Mouse (Mus musculus): ENCODE results near the gene Usp39. TPM values are rescaled to one million over a fixed set of nuclear protein-coding genes. Genes with fewer than 3 reads are reported as not detected.

The Usp39 gene
- polyA plus RNA-seq, 1 experiment from 2014 or later, result 40.5 TPM

- 0 out of 2 replicates have a peak overlapping the region, but pooled peaks have one; percentile 14 for H3K27ac ChIP-seq (replicated peaks)
- no peaks in the 10 kb centered on the region for H3K4me1 ChIP-seq (replicated peaks)
- H3K9me3 ChIP-seq, result no peaks in the 10 kb centered on the region
- no peak overlapping the region for H3K4me2 ChIP-seq
- 85% methylated on average over 9 of the region's 9 CpGs for WGBS
- ATAC-seq (ENCODE audit: low FRiP score, low read depth), result no peak
- H3K27me3 ChIP-seq, result no peaks in the 10 kb centered on the region
- no peak overlapping the region for H3K9ac ChIP-seq
- no peak overlapping the region for H3K4me3 ChIP-seq
- H3K36me3 ChIP-seq, result no peaks in the 10 kb centered on the region
Measured at GRCm38 (mm10) chr6:72277508-72278166, 67.3 kb downstream of the Usp39 start.

GRCm38 (mm10) chr6:72276972-72277441, 68.0 kb downstream of the Usp39 start:
- Histone ChIP-seq H3K27ac (replicated peaks) (0 out of 2 replicates have a peak overlapping the region, but pooled peaks have one; percentile 14), H3K9me3 (no peaks in the 10 kb centered on the region), H3K36me3 (no peaks in the 10 kb centered on the region), H3K9ac (no peak overlapping the region), H3K4me2 (no peak overlapping the region), H3K4me1 (replicated peaks) (no peaks in the 10 kb centered on the region), H3K4me3 (no peak overlapping the region), H3K27me3 (no peaks in the 10 kb centered on the region)
- no peak for ATAC-seq (ENCODE audit: low FRiP score, low read depth)
- WGBS, result 85% methylated on average over 13 of the region's 13 CpGs

- H3K27ac ChIP-seq (replicated peaks), result no peak overlapping the region
- no peak overlapping the region for H3K4me2 ChIP-seq
- WGBS, result 92% methylated on average over 6 of the region's 6 CpGs
- no peaks in the 10 kb centered on the region for H3K36me3 ChIP-seq
- H3K9ac ChIP-seq, result no peak overlapping the region
- H3K4me1 ChIP-seq (replicated peaks), result no peaks in the 10 kb centered on the region
- H3K4me3 ChIP-seq, result no peak overlapping the region
- no peaks in the 10 kb centered on the region for H3K27me3 ChIP-seq
- H3K9me3 ChIP-seq, result no peaks in the 10 kb centered on the region
- no peak for ATAC-seq (ENCODE audit: low FRiP score, low read depth)
Measured at GRCm38 (mm10) chr6:72276141-72276540, 68.8 kb downstream of the Usp39 start.

GRCm38 (mm10) chr6:72275527-72275926, 69.5 kb downstream of the Usp39 start:
- Histone ChIP-seq H3K27ac (replicated peaks) (no peak overlapping the region), H3K9me3 (no peaks in the 10 kb centered on the region), H3K27me3 (no peaks in the 10 kb centered on the region), H3K36me3 (no peaks in the 10 kb centered on the region), H3K4me1 (replicated peaks) (no peaks in the 10 kb centered on the region), H3K4me3 (no peak overlapping the region), H3K4me2 (no peak overlapping the region), H3K9ac (no peak overlapping the region)
- 73% methylated on average over 4 of the region's 4 CpGs for WGBS
- ATAC-seq (ENCODE audit: low FRiP score, low read depth), result no peak

GRCm38 (mm10) chr6:72273153-72273552, 71.8 kb downstream of the Usp39 start:
- H3K36me3 ChIP-seq, result no peaks in the 10 kb centered on the region
- H3K4me2 ChIP-seq, result no peak overlapping the region
- H3K9ac ChIP-seq, result no peak overlapping the region
- 73% methylated on average over 6 of the region's 6 CpGs for WGBS
- H3K4me1 ChIP-seq (replicated peaks), result 0 out of 2 replicates have a peak, but pooled peaks cover 2% of the 10 kb centered on the region
- H3K27ac ChIP-seq (replicated peaks), result no peak overlapping the region
- no peak overlapping the region for H3K4me3 ChIP-seq
- H3K27me3 ChIP-seq, result no peaks in the 10 kb centered on the region
- no peak for ATAC-seq (ENCODE audit: low FRiP score, low read depth)
- no peaks in the 10 kb centered on the region for H3K9me3 ChIP-seq

GRCm38 (mm10) chr6:72272161-72272696, 72.8 kb downstream of the Usp39 start:
- Histone ChIP-seq H3K9ac (no peak overlapping the region), H3K4me1 (replicated peaks) (0 out of 2 replicates have a peak, but pooled peaks cover 3% of the 10 kb centered on the region), H3K27ac (replicated peaks) (no peak overlapping the region), H3K4me3 (no peak overlapping the region), H3K27me3 (no peaks in the 10 kb centered on the region), H3K9me3 (no peaks in the 10 kb centered on the region), H3K36me3 (no peaks in the 10 kb centered on the region), H3K4me2 (no peak overlapping the region)
- no peak for ATAC-seq (ENCODE audit: low FRiP score, low read depth)
- 87% methylated on average over 10 of the region's 10 CpGs for WGBS

GRCm38 (mm10) chr6:72270952-72271519, 73.9 kb downstream of the Usp39 start:
- no peak for ATAC-seq (ENCODE audit: low FRiP score, low read depth)
- Histone ChIP-seq H3K9ac (no peak overlapping the region), H3K27ac (replicated peaks) (no peak overlapping the region), H3K9me3 (no peaks in the 10 kb centered on the region), H3K4me1 (replicated peaks) (0 out of 2 replicates have a peak, but pooled peaks cover 3% of the 10 kb centered on the region), H3K4me3 (no peak overlapping the region), H3K27me3 (no peaks in the 10 kb centered on the region), H3K36me3 (no peaks in the 10 kb centered on the region), H3K4me2 (no peak overlapping the region)
- 82% methylated on average over 11 of the region's 11 CpGs for WGBS

- Histone ChIP-seq H3K9me3 (no peaks in the 10 kb centered on the region), H3K36me3 (no peaks in the 10 kb centered on the region), H3K4me2 (no peak overlapping the region), H3K9ac (no peak overlapping the region), H3K27ac (replicated peaks) (no peak overlapping the region), H3K27me3 (no peaks in the 10 kb centered on the region), H3K4me1 (replicated peaks) (0 out of 2 replicates have a peak, but pooled peaks cover 3% of the 10 kb centered on the region), H3K4me3 (no peak overlapping the region)
- WGBS, result 76% methylated on average over 5 of the region's 5 CpGs
- ATAC-seq (ENCODE audit: low FRiP score, low read depth), result no peak
Measured at GRCm38 (mm10) chr6:72270258-72270657, 74.7 kb downstream of the Usp39 start.

Other genes starting within 250 kb of the Usp39 start
- 62.4 and 62.5 TPM in 2 replicates for gene St3gal5, start 247.6 kb downstream of the Usp39 start, polyA plus RNA-seq (2015; fragmentation: Nextera tagmentation; extraction: Ambion mirVana)
- gene Atoh8, start 109.6 kb downstream of the Usp39 start, polyA plus RNA-seq (2015; fragmentation: Nextera tagmentation; extraction: Ambion mirVana), result 3.7 and 4.2 TPM in 2 replicates
- gene Sftpb, start 40.6 kb downstream of the Usp39 start, polyA plus RNA-seq (2015; fragmentation: Nextera tagmentation; extraction: Ambion mirVana), result 0.26 and 0.79 TPM in 2 replicates
- gene 0610030E20Rik, start 2.1 kb upstream of the Usp39 start, polyA plus RNA-seq (2015; fragmentation: Nextera tagmentation; extraction: Ambion mirVana), result 18.3 and 18.8 TPM in 2 replicates
- gene Tmem150a, start 10.3 kb upstream of the Usp39 start, polyA plus RNA-seq (2015; fragmentation: Nextera tagmentation; extraction: Ambion mirVana), result 20.9 and 21.2 TPM in 2 replicates
- 128 and 135 TPM in 2 replicates for gene Rnf181, start 21.8 kb upstream of the Usp39 start, polyA plus RNA-seq (2015; fragmentation: Nextera tagmentation; extraction: Ambion mirVana)
- 16.2 and 17.8 TPM in 2 replicates for gene Vamp5, start 35.3 kb upstream of the Usp39 start, polyA plus RNA-seq (2015; fragmentation: Nextera tagmentation; extraction: Ambion mirVana)
- gene Vamp8, start 45.5 kb upstream of the Usp39 start, polyA plus RNA-seq (2015; fragmentation: Nextera tagmentation; extraction: Ambion mirVana), result 24.4 and 29.4 TPM in 2 replicates
- 17.0 and 20.7 TPM in 2 replicates for gene Ggcx, start 69.1 kb upstream of the Usp39 start, polyA plus RNA-seq (2015; fragmentation: Nextera tagmentation; extraction: Ambion mirVana)
- 320 and 326 TPM in 2 replicates for gene Mat2a, start 94.4 kb upstream of the Usp39 start, polyA plus RNA-seq (2015; fragmentation: Nextera tagmentation; extraction: Ambion mirVana)
- 0.26 and 0.63 TPM in 2 replicates for gene Sh2d6, start 176.5 kb upstream of the Usp39 start, polyA plus RNA-seq (2015; fragmentation: Nextera tagmentation; extraction: Ambion mirVana)
- gene Capg, start 199.2 kb upstream of the Usp39 start, polyA plus RNA-seq (2015; fragmentation: Nextera tagmentation; extraction: Ambion mirVana), result 8.0 and 9.3 TPM in 2 replicates